Mouse (Mus musculus): ENCODE results near the gene Nmt1. TPM values are rescaled to one million over a fixed set of nuclear protein-coding genes. Genes with fewer than 3 reads are reported as not detected.
A peak's percentile ranks its signal among the peaks of the same experiment; 100 is the strongest.

The Nmt1 gene
- total RNA-seq, 4 experiments from 2014 or later = 152 to 165 (median 160) TPM

- no peak for DNase-seq (ENCODE audit: low spot score in 2 of 2)
Measured at GRCm38 (mm10) chr11:103076581-103076980, 48.6 kb downstream of the Nmt1 start.

DNA sequence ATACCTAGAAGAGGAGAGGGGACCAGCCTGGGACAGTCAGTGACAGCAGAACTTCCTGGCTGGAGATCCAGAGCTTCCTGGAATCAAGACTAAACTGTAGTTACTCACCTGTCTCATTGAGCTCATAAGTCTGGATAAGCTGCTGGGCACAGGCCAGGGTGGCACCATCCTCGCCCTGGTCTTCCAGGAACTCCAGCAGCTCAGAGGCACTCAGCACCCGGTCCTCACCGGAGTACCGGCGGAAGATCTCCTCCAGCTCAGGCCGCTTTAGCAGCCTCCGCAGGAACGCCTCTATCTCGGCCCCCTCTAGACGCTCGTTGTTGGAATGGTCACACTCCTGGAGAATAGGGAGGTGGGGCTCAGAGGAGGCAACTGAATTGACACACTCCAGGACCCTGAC, 50.1 kb downstream of the Nmt1 start:
- no peak for DNase-seq (ENCODE audit: low spot score in 2 of 2)

- DNase-seq (ENCODE audit: low spot score in 2 of 2) = no peak
Measured at GRCm38 (mm10) chr11:103080323-103081091, 52.5 kb downstream of the Nmt1 start.

DNA sequence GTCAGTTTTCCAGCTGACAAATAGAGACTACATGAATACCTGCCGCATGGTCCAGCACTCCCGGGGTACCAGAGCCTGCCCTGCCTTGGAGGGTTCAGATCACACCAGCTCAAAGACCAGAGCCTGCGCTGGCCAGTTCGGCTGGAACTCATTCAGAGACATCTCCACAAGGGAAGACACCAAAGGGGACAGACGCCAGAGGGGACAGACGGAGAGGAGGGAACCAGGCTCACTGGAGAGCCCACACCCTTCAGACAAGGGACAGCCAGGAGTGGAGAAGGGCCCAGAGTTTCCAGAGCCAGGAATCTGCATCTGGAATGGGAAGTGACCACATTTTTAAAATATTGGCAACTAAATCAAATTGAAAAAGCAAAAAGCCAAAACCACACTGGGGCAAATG, 53.6 kb downstream of the Nmt1 start:
- no peak for DNase-seq (ENCODE audit: low spot score in 2 of 2)

DNA sequence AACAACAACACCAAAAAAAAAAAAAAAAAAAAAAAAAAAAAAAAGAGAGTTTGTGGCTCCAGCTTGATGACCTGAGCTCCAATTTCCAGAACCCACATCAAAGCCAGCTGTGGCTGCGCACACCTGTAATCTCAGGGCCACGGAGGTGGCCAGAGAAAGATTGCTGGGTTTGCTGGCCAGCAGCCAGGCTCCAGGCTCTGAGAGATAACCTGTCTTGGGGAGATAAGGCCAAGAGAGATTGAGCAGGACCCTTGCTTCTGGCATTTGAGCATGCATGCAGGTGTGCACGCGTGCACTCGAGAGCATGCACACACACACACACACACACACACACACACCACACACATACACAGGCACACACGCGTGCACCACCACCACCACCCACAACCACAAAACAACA, 65.3 kb downstream of the Nmt1 start:
- no peak for DNase-seq (ENCODE audit: low spot score in 2 of 2)

- DNase-seq (ENCODE audit: low spot score in 2 of 2) = no peak
Measured at GRCm38 (mm10) chr11:103093862-103094833, 66.2 kb downstream of the Nmt1 start.

DNA sequence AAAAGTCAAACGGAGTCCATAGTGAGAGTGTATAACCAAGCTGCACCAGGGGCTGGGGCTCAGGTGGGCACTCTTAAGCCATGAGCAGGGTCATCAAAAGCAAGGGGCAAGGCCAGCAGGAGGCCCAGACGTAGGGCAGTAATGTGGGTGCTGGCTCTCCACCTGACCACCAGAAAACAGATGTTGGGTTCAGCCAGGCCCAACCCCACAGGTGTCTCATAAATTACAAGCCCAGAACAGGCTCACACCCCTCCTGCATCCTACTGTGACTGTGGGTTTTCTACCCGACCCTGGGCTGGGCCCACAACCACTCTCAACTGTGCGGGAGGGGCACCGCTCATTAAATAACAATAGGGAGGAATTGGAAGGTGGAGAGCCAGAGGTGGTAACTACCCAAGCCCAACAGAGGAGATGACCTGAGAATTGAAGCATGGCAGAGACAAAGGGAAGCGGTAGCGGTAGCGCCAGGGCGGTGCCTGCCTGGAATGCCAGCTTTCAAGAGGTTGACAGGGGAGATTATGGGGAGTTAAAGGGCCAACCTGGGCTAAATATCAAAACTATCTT, 67.2 kb downstream of the Nmt1 start:
- DNase-seq (ENCODE audit: low spot score in 2 of 2) = no peak

GRCm38 (mm10) chr11:103095801-103096200, 67.8 kb downstream of the Nmt1 start:
- no peak for DNase-seq (ENCODE audit: low spot score in 2 of 2)

GRCm38 (mm10) chr11:103096979-103097894, 69.2 kb downstream of the Nmt1 start:
- DNase-seq (ENCODE audit: low spot score in 2 of 2) = no peak

- DNase-seq (ENCODE audit: low spot score in 2 of 2) = no peak
Measured at GRCm38 (mm10) chr11:103098531-103099190, 70.7 kb downstream of the Nmt1 start.

GRCm38 (mm10) chr11:103099352-103099940, 71.5 kb downstream of the Nmt1 start:
- DNase-seq (ENCODE audit: low spot score in 2 of 2) = no peak

DNA sequence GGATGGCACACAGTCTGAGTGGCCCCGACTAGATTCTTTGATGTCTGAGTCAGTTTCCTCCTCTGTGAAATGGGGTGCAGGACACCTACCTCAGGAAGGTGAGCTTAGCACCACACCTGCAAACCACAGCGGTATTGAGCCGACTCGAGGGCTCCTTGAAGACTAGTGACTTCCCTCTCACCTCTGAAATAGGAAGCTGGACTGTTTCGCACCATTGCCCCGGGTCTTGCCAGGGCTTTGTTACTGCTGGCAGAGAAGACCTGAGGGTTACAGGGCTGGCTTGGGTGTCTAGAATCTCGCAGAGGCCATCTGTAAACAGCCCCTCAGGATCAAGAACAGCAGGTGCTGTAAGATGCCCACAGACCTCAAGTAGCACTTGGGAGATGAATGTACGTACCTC, 72.4 kb downstream of the Nmt1 start:
- no peak for DNase-seq (ENCODE audit: low spot score in 2 of 2)

DNA sequence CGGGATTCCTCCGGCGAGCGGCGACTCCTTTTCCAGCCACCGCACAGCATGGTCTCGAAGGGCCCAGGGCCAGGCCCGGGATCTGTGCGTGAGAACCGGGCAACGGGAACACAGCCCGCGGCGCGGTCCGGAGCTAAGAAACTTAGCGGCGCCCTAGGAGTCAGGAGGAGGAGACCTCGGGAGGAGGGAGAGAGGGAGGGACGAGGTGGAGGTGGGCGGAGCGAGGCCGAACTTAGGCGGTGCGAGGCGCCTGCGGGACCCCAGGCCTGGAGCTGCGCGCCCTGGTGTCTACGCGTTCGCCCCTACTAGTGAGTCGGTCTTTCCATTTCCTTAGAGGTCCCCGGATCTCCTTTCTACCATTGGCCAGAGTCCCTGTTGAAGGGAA, 73.5 kb downstream of the Nmt1 start, which contains the start of the genes Plcd3 and Acbd4:
TSS of gene Plcd3 (minus strand) at position 178 of the 385 bp plus-strand sequence.
TSS of gene Acbd4 (plus strand) at position 202 of the 385 bp plus-strand sequence.
- DNase-seq (ENCODE audit: low spot score in 2 of 2) = peak in 1 of 2 experiments; percentile 64

GRCm38 (mm10) chr11:103101866-103102501, 74.0 kb downstream of the Nmt1 start:
- peak; percentile 72 for DNase-seq (ENCODE audit: low spot score in 2 of 2)

GRCm38 (mm10) chr11:103102725-103103349, 74.8 kb downstream of the Nmt1 start:
- peak; percentile 95 to 98 for DNase-seq (ENCODE audit: low spot score in 2 of 2)

DNA sequence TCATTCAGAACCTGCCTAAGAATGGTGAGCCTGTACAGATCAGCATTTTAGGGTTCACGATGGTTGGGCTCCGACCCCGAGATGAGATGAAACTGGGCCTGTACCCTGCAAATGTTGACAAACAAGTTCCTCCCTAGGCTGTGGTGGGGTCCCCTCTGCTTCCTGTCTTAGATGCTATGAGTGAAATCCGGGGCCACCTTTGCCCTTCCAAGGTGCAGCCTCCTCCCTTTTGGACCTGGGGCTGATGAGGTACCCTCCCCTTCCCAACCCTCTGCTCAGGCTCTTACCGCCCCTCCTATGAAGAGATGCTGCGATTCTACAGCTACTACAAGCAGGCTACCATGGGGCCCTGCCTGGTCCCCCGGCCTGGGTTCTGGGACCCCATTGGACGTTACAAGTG, 75.6 kb downstream of the Nmt1 start:
- DNase-seq (ENCODE audit: low spot score in 2 of 2) = no peak

- DNase-seq (ENCODE audit: low spot score in 2 of 2) = no peak
Measured at GRCm38 (mm10) chr11:103104469-103104868, 76.5 kb downstream of the Nmt1 start.

DNA sequence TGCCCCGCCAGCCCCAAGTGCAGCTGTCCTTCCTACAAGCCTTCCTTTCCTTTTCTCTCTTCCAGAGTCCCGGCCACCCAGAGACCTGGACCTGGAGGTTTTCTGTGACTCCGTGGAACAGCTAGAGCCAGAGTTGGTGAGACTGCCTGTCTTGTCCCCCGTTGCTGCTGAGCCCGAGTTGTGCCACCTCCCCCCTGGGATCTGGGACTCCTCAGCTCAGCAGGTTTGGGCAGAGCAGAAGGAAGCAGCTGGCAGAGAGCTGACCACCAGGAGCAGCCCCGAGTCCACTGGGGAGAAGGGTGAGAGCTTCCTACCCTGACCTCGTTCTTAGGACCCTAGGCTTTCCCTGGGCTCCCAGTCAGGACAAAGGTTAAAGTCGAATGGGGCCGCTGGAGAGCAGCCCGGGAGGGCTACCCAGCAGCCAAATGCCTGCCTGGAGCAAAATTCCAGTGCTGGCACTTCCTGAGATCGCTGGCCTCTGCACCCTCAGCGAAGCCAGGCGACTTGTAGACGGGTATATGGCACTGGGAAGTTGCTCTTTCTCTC, 77.3 kb downstream of the Nmt1 start:
- no peak for DNase-seq (ENCODE audit: low spot score in 2 of 2)

GRCm38 (mm10) chr11:103105810-103106209, 77.8 kb downstream of the Nmt1 start:
- no peak for DNase-seq (ENCODE audit: low spot score in 2 of 2)
